In the genomic region with DNA sequence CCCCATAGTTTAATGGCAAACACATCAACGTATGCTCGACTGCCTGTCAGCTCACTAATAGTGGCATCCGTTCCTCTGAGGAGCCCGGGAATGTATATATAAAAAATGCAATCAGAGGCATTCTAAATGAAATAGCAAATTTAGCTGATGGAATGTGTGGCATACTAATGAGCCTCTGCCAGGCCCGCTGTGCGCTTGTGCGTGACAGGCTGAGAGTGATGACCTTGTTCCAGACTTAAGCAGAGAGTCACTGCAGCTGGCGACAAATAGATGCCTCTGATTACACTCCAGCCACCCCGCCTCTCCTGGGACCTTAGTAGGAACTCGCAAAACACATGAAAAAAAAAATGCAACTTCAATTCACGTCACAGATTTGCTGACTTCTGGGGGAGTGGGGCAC, we compare ENCODE assay signal across 10 mouse cellular contexts.
DNase-seq lines count a peak whose midpoint lies in the region; ATAC-seq and TF ChIP-seq lines count a peak whose summit lies in the region.
"Had no signal": no experiment of that assay in that cellular context is flagged by ENCODE, and none has a peak within 500 bp of the region (broad histone marks: within the 10 kb centered on the region; RNA-seq: fewer than 3 reads in every experiment).

No protein-coding gene starts in this region.

- no peak for ATAC-seq in stomach, postnatal 0 days (ENCODE audit: low FRiP score, low TSS enrichment)

- TF ChIP-seq RAD21 in CH12.LX (IDR thresholded peaks at IDR 0.05; ENCODE audit: low read depth, low read length): no peak

- H3K79me2 ChIP-seq in CH12.LX (replicated peaks; ENCODE audit: control insufficient read depth, extremely low read depth, insufficient read depth, poor library complexity, severe bottlenecking): no peaks in the 10 kb centered on the region
- H3K79me2 ChIP-seq in heart, adult 2 months (replicated peaks; ENCODE audit: control insufficient read depth, insufficient read depth, low read length): no peaks in the 10 kb centered on the region

- TF ChIP-seq POLR2A in CH12.LX (IDR thresholded peaks at IDR 0.05; ENCODE audit: low read depth, low read length): no peak
- TF ChIP-seq POLR2A in heart, adult 2 months (IDR thresholded peaks at IDR 0.05; ENCODE audit: insufficient read depth, low read depth, low read length): no peak

- in situ Hi-C loops in CH12.LX (cut with MboI; ENCODE audit: low pct_ligation_motif_present, low pct_unique_long_range_greater_than_20kb, low sequenced_read_pairs): no loop called here

- no peak overlapping the region for H3K4me3 ChIP-seq in CH12.LX (replicated peaks in 1 of 3; ENCODE audit: low read depth in 2 of 3, low read length in 2 of 3, poor library complexity in 1 of 3)
- no peak overlapping the region for H3K4me3 ChIP-seq in hindbrain, embryonic 10.5 days
- no peak overlapping the region for H3K4me3 ChIP-seq in stomach, postnatal 0 days (ENCODE audit: low read depth, low read length)
- no peak overlapping the region for H3K4me3 ChIP-seq in heart, adult 2 months
- H3K4me3 ChIP-seq: embryonic facial prominence, embryonic 13.5 days had no signal

- no peak overlapping the region for H3K9ac ChIP-seq in CH12.LX (ENCODE audit: insufficient read depth, low read depth)
- H3K9ac ChIP-seq in stomach, postnatal 0 days (ENCODE audit: low read length): no peak overlapping the region
- H3K9ac ChIP-seq in heart, adult 2 months (ENCODE audit: low read depth, low read length): no peak overlapping the region
- H3K9ac ChIP-seq: embryonic facial prominence, embryonic 13.5 days had no signal

- no peak for TF ChIP-seq EP300 in CH12.LX (IDR thresholded peaks at IDR 0.05; ENCODE audit: low read length)
- TF ChIP-seq EP300 in stomach, postnatal 0 days (optimal IDR thresholded peaks at IDR 0.05): no peak
- no peak for TF ChIP-seq EP300 in heart, adult 2 months (IDR thresholded peaks at IDR 0.05; ENCODE audit: insufficient read depth, low read depth, low read length)

- peak; percentile 8 for DNase-seq in A20 (ENCODE audit: low read depth, low spot score)
- peak; percentile 48 for DNase-seq in CH12.LX (ENCODE audit: extremely low read depth)
- no peak for DNase-seq in hindbrain, embryonic 10.5 days (ENCODE audit: low spot score)
- DNase-seq in kidney, postnatal 36 days: peak; percentile 20 to 25
- DNase-seq in stomach, postnatal 0 days (ENCODE audit: low spot score): no peak
- no peak for DNase-seq in heart, adult 9 months (ENCODE audit: low spot score in 2 of 2)
- DNase-seq in heart, adult 2 months: no peak
- DNase-seq: gastrocnemius, postnatal 25 days; lung, postnatal 10 days had no signal

- intact Hi-C loops in heart, adult 2 months (cut with DNase I): no loop called here

- no peaks in the 10 kb centered on the region for H3K36me3 ChIP-seq in CH12.LX (replicated peaks in 1 of 2; ENCODE audit: control insufficient read depth in 1 of 2, insufficient read depth in 1 of 2, low read length in 1 of 2)
- no peaks in the 10 kb centered on the region for H3K36me3 ChIP-seq in hindbrain, embryonic 10.5 days
- no peaks in the 10 kb centered on the region for H3K36me3 ChIP-seq in stomach, postnatal 0 days (ENCODE audit: control insufficient read depth, insufficient read depth, low read length)
- H3K36me3 ChIP-seq in heart, adult 2 months (ENCODE audit: control insufficient read depth, insufficient read depth, low read length): no peaks in the 10 kb centered on the region
- H3K36me3 ChIP-seq: embryonic facial prominence, embryonic 13.5 days had no signal

- H3K27ac ChIP-seq in CH12.LX (ENCODE audit: insufficient read depth, low read depth): no peak overlapping the region
- H3K27ac ChIP-seq in hindbrain, embryonic 10.5 days: peak overlapping the region; percentile 16; the same call in 1 of the 2 replicates
- H3K27ac ChIP-seq in stomach, postnatal 0 days (replicated peaks): no peak overlapping the region
- no peak overlapping the region for H3K27ac ChIP-seq in heart, adult 2 months
- H3K27ac ChIP-seq: embryonic facial prominence, embryonic 13.5 days had no signal

- H3K9me3 ChIP-seq in CH12.LX (replicated peaks; ENCODE audit: low read length): no peaks in the 10 kb centered on the region
- H3K9me3 ChIP-seq in hindbrain, embryonic 10.5 days: no peaks in the 10 kb centered on the region
- no peaks in the 10 kb centered on the region for H3K9me3 ChIP-seq in stomach, postnatal 0 days (ENCODE audit: control insufficient read depth, low read length)
- H3K9me3 ChIP-seq: embryonic facial prominence, embryonic 13.5 days had no signal

- TF ChIP-seq CTCF in CH12.LX (conservative IDR thresholded peaks at IDR 0.05 in 1 of 2, IDR thresholded peaks at IDR 0.05 in 1 of 2; ENCODE audit: low read depth in 2 of 2, low read length in 2 of 2): no peak
- TF ChIP-seq CTCF in stomach, postnatal 0 days (IDR thresholded peaks at IDR 0.05; ENCODE audit: low read depth): no peak
- TF ChIP-seq CTCF in heart, adult 2 months (IDR thresholded peaks at IDR 0.05): no peak

- H3K4me1 ChIP-seq in CH12.LX (ENCODE audit: control insufficient read depth in 1 of 2, insufficient read depth in 2 of 2): peaks cover 2 to 17% of the 10 kb centered on the region in 2 experiments; a peak in 3 of 4 replicates
- peaks cover 25% of the 10 kb centered on the region for H3K4me1 ChIP-seq in hindbrain, embryonic 10.5 days (replicated peaks)
- no peaks in the 10 kb centered on the region for H3K4me1 ChIP-seq in stomach, postnatal 0 days (replicated peaks; ENCODE audit: control insufficient read depth, insufficient read depth)
- no peaks in the 10 kb centered on the region for H3K4me1 ChIP-seq in heart, adult 2 months (ENCODE audit: control insufficient read depth, insufficient read depth, low read length)

- WGBS in hindbrain, embryonic 10.5 days: 38% methylated on average over 11 of the region's 11 CpGs
- WGBS in stomach, postnatal 0 days: 51% methylated on average over 11 of the region's 11 CpGs
- 67% methylated on average over 11 of the region's 11 CpGs for WGBS in heart, adult 2 months

- dilution Hi-C loops in CH12.LX (cut with MboI; ENCODE audit: extremely low pct_ligation_motif_present, extremely low pct_unique_long_range_greater_than_20kb, low sequenced_read_pairs): no loop called here

- no peak overlapping the region for H3K4me2 ChIP-seq in CH12.LX (ENCODE audit: insufficient read depth, low read depth, poor library complexity, severe bottlenecking)
- no peak overlapping the region for H3K4me2 ChIP-seq in stomach, postnatal 0 days (replicated peaks; ENCODE audit: low read depth)
- H3K4me2 ChIP-seq: embryonic facial prominence, embryonic 13.5 days had no signal

- H3K27me3 ChIP-seq in CH12.LX (replicated peaks): no peaks in the 10 kb centered on the region
- no peaks in the 10 kb centered on the region for H3K27me3 ChIP-seq in hindbrain, embryonic 10.5 days (ENCODE audit: insufficient read depth, poor library complexity, severe bottlenecking)
- no peaks in the 10 kb centered on the region for H3K27me3 ChIP-seq in stomach, postnatal 0 days (ENCODE audit: control insufficient read depth, insufficient read depth, low read length)
- no peaks in the 10 kb centered on the region; the same call in 1 of the 2 replicates for H3K27me3 ChIP-seq in heart, adult 2 months (ENCODE audit: control insufficient read depth, insufficient read depth, low read length)
- H3K27me3 ChIP-seq: embryonic facial prominence, embryonic 13.5 days had no signal

TF ChIP-seq in CH12.LX, 34 proteins besides CTCF, POLR2A, EP300 and RAD21:
- TF ChIP-seq RCOR1 (conservative IDR thresholded peaks at IDR 0.05; ENCODE audit: low read depth, low read length) (no peak), IRF4 (IDR thresholded peaks at IDR 0.05; ENCODE audit: low read depth, low read length) (no peak), PAX5 (IDR thresholded peaks at IDR 0.05; ENCODE audit: low read length) (no peak), GABPA (IDR thresholded peaks at IDR 0.05; ENCODE audit: insufficient replicate concordance, low read depth, low read length) (no peak), USF1 (IDR thresholded peaks at IDR 0.05; ENCODE audit: low read depth, low read length) (no peak), SIN3A (IDR thresholded peaks at IDR 0.05; ENCODE audit: low read length) (no peak), TBP (conservative IDR thresholded peaks at IDR 0.05; ENCODE audit: low read depth, low read length) (no peak), CHD1 (IDR thresholded peaks at IDR 0.05; ENCODE audit: low read depth, low read length) (no peak), ZNF384 (IDR thresholded peaks at IDR 0.05; ENCODE audit: low read depth, low read length) (no peak), ELF1 (IDR thresholded peaks at IDR 0.05; ENCODE audit: low read depth, low read length) (no peak), ZC3H11A (IDR thresholded peaks at IDR 0.05; ENCODE audit: low read depth, low read length) (no peak)

Comparison
In these comparisons a context has a peak if more than half of its experiments do, and no peak if none do; other contexts are left out.
1. DNase-seq: peak in A20 (single experiment), CH12.LX (single experiment) and kidney, postnatal 36 days (2 of 2); none in hindbrain, embryonic 10.5 days (single experiment), stomach, postnatal 0 days (single experiment), heart, adult 9 months (0 of 2) and heart, adult 2 months (0 of 2).